Mouse (Mus musculus) liver, embryonic 14.5 days (tissue): ENCODE data around the gene Gm20716.

Experiments used
- CTCF ChIP-seq: IDR thresholded peaks from 2 replicates; pipeline ENCODE4 v1.5.1; 2016; ENCODE audit warnings: antibody characterized with exemption, low read depth, control low read depth
- EP300 ChIP-seq: IDR thresholded peaks from 2 replicates; pipeline ENCODE4 v1.6.1; 2016; ENCODE audit warnings: antibody characterized with exemption, low read depth

GRCm38 (mm10) chr2:168233286-168233685 lies 3.1 kb upstream of the Gm20716 start:
- TF ChIP-seq CTCF, result no peak
- no peak for TF ChIP-seq EP300
